Mouse (Mus musculus) thymus, postnatal 4 days (tissue): ENCODE measurements around the gene Mon1b.

ENCODE experiments used
- DNase-seq: peaks from one replicate; pipeline ENCODE4 v3.0.0; 2021

The Mon1b gene

GRCm38 (mm10) chr8:113634670-113635591 is at the start of gene Mon1b:
Gene Mon1b (plus strand): TSS chr8:113635587.
- peak; percentile 96 for DNase-seq

- DNase-seq, result no peak
These were observed 37.0 kb upstream of the Mon1b start for GRCm38 (mm10) chr8:113598401-113598800.

- DNase-seq, result no peak
These were observed 2.8 kb upstream of the Mon1b start for GRCm38 (mm10) chr8:113632634-113633033.

GRCm38 (mm10) chr8:113634161-113634560 is 1.2 kb upstream of the Mon1b start:
- DNase-seq, result no peak

- no peak for DNase-seq
These were observed 349 bp downstream of the Mon1b start for GRCm38 (mm10) chr8:113635592-113636279.

- DNase-seq, result no peak
These were observed 867 bp downstream of the Mon1b start for GRCm38 (mm10) chr8:113636280-113636628.

GRCm38 (mm10) chr8:113640357-113640756 is 5.0 kb downstream of the Mon1b start:
- no peak for DNase-seq

- DNase-seq, result no peak
These were observed 7.5 kb downstream of the Mon1b start, which contains the start of gene Syce1l for GRCm38 (mm10) chr8:113642926-113643325. Gene Syce1l (plus strand): TSS chr8:113643213.

GRCm38 (mm10) chr8:113643479-113644210 is 8.3 kb downstream of the Mon1b start:
- no peak for DNase-seq

- no peak for DNase-seq
These were observed 9.8 kb downstream of the Mon1b start for GRCm38 (mm10) chr8:113645220-113645619.

GRCm38 (mm10) chr8:113652450-113652849 is 17.1 kb downstream of the Mon1b start:
- DNase-seq, result no peak

- no peak for DNase-seq
These were observed 17.8 kb downstream of the Mon1b start for GRCm38 (mm10) chr8:113653151-113653550.

- DNase-seq, result no peak
These were observed 20.8 kb downstream of the Mon1b start for GRCm38 (mm10) chr8:113656154-113656553.

- no peak for DNase-seq
These were observed 21.4 kb downstream of the Mon1b start for GRCm38 (mm10) chr8:113656681-113657298.

GRCm38 (mm10) chr8:113660128-113660527 is 24.7 kb downstream of the Mon1b start:
- DNase-seq, result no peak

- DNase-seq, result peak; percentile 84
These were observed 29.2 kb downstream of the Mon1b start for GRCm38 (mm10) chr8:113664544-113664943.

- DNase-seq, result no peak
These were observed 29.6 kb downstream of the Mon1b start for GRCm38 (mm10) chr8:113665036-113665435.

- no peak for DNase-seq
These were observed 30.6 kb downstream of the Mon1b start for GRCm38 (mm10) chr8:113665951-113666350.

- no peak for DNase-seq
These were observed 31.5 kb downstream of the Mon1b start for GRCm38 (mm10) chr8:113666714-113667432.

- DNase-seq, result no peak
These were observed 34.5 kb downstream of the Mon1b start for GRCm38 (mm10) chr8:113669924-113670323.

GRCm38 (mm10) chr8:113672599-113673255 is 37.3 kb downstream of the Mon1b start:
- no peak for DNase-seq

GRCm38 (mm10) chr8:113673300-113673699 is 37.9 kb downstream of the Mon1b start:
- DNase-seq, result no peak
